Mouse (Mus musculus) testis, postnatal 10 days (tissue): ENCODE results near the gene Gm20388.
"Not testable (repeated sequence)": the region's sequence is repeated elsewhere in the genome, so short reads cannot be mapped to it uniquely, and the experiment has no call there.

Experiments
- DNase-seq: peaks from one replicate; pipeline ENCODE4 v3.0.0; 2021; ENCODE audit warnings: low spot score

The Gm20388 gene

GRCm38 (mm10) chr8:123623523-123623922 lies 3712.9 kb downstream of the Gm20388 start:
- not testable (repeated sequence) for DNase-seq

- DNase-seq: no peak
Measured at GRCm38 (mm10) chr8:123624274-123624673, 3713.6 kb downstream of the Gm20388 start.

- no peak for DNase-seq
Measured at GRCm38 (mm10) chr8:123624702-123625101, 3714.1 kb downstream of the Gm20388 start.

- DNase-seq: no peak
Measured at GRCm38 (mm10) chr8:123625717-123626116, 3715.1 kb downstream of the Gm20388 start.

GRCm38 (mm10) chr8:123627410-123628147 lies 3716.9 kb downstream of the Gm20388 start:
- DNase-seq: no peak

- peak; percentile 58 for DNase-seq
Measured at GRCm38 (mm10) chr8:123628253-123628967, 3717.8 kb downstream of the Gm20388 start.

- peak; percentile 90 for DNase-seq
Measured at GRCm38 (mm10) chr8:123628968-123629755, 3718.5 kb downstream of the Gm20388 start.

GRCm38 (mm10) chr8:123630058-123630457 lies 3719.4 kb downstream of the Gm20388 start:
- no peak for DNase-seq

GRCm38 (mm10) chr8:123630841-123631251 lies 3720.2 kb downstream of the Gm20388 start:
- DNase-seq: no peak

GRCm38 (mm10) chr8:123631746-123632145 lies 3721.1 kb downstream of the Gm20388 start:
- not testable (repeated sequence) for DNase-seq

- DNase-seq: no peak
Measured at GRCm38 (mm10) chr8:123632257-123632656, 3721.6 kb downstream of the Gm20388 start.

- DNase-seq: no peak
Measured at GRCm38 (mm10) chr8:123633801-123634200, 3723.2 kb downstream of the Gm20388 start.

- DNase-seq: no peak
Measured at GRCm38 (mm10) chr8:123634395-123635131, 3723.9 kb downstream of the Gm20388 start.

- no peak for DNase-seq
Measured at GRCm38 (mm10) chr8:123635671-123636070, 3725.0 kb downstream of the Gm20388 start.

- DNase-seq: peak; percentile 74
Measured at GRCm38 (mm10) chr8:123643330-123644051, 3732.8 kb downstream of the Gm20388 start.

- no peak for DNase-seq
Measured at GRCm38 (mm10) chr8:123645229-123645628, 3734.6 kb downstream of the Gm20388 start.

GRCm38 (mm10) chr8:123648245-123649170 lies 3737.9 kb downstream of the Gm20388 start:
- no peak for DNase-seq

GRCm38 (mm10) chr8:123649483-123649882 lies 3738.8 kb downstream of the Gm20388 start:
- DNase-seq: no peak

- DNase-seq: no peak
Measured at GRCm38 (mm10) chr8:123651390-123652098, 3740.9 kb downstream of the Gm20388 start.
